Mouse (Mus musculus): ENCODE data around the gene Pde4a.
"Not testable (repeated sequence)": the region's sequence is repeated elsewhere in the genome, so short reads cannot be mapped to it uniquely, and the experiment has no call there.

The Pde4a gene

GRCm38 (mm10) chr9:21245113-21245487, 79.6 kb downstream of the Pde4a start:
- DNase-seq = no peak

- DNase-seq = no peak
Measured at GRCm38 (mm10) chr9:21246342-21246741, 80.8 kb downstream of the Pde4a start.

- DNase-seq = peak; percentile 69 to 85
Measured at GRCm38 (mm10) chr9:21248326-21248725, 82.8 kb downstream of the Pde4a start, which contains the start of gene S1pr5. S1pr5 (minus strand) TSS chr9:21248443.

DNA sequence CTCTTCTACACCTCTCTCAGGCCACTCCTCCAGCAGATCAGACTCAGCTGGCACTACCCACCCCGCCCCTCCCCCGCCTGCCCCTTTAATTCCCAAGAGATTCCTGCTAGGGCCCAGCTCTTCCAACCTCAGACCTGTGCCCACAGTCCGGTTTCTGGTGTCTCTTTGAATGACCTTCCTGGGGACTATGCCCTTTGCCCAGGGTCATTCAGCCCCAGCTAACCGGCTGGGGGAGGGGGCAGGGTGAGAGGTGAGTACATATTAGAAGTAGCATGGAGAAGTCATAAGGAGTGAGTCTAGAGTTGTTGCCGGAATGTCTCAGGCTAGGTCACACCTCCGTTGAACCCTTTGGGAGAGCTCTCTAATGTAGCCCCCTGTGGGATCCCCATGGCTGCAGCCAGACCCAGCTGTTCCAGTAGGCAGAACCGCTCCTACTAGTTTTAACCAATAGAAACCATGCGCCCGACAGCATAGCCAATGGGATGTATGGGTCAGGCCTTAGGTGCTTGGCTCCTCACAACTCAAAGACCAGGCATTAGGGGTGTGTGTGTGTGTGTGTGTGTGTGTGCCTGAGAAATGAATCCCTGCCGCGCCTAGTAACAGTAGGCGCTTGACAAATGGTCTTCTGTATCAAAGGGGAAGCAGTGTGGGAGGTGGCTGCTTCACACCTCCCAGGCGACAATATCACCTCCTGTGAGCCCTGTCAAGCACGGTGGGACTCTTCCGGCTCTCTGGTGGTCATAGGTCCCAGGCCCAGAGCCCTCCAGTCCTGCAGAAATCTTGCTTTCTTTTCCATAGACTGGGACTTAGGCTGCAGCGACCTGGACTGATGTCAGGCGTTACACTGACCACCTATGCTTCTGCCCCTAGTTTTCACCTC, 84.4 kb downstream of the Pde4a start:
- DNase-seq = no peak

- no peak for DNase-seq
Measured at GRCm38 (mm10) chr9:21250509-21250908, 85.0 kb downstream of the Pde4a start.

GRCm38 (mm10) chr9:21251116-21251735, 85.7 kb downstream of the Pde4a start:
- DNase-seq = no peak

DNA sequence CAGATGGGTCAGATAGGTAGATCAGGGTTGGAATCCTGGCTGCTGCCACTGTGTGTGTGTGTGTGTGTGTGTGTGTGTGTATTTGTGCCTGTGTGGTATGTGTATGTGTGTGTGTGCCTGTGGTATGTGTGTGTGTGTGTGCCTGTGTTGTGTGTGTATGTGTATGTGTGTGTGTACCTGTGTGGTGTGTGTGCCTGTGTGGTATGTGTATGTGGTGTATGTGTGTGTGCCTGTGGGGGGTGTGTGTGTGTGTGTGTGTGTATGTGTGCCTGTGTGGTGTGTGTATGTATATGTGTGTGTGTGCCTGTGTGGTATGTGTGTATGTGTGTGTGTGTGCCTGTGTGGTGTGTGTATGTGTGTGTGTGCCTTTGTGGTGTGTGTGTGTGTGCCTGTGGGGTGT, 89.2 kb downstream of the Pde4a start:
- no peak for DNase-seq

GRCm38 (mm10) chr9:21256349-21256748, 90.8 kb downstream of the Pde4a start:
- DNase-seq = not testable (repeated sequence)

- no peak for DNase-seq
Measured at GRCm38 (mm10) chr9:21260491-21261040, 95.1 kb downstream of the Pde4a start.

DNA sequence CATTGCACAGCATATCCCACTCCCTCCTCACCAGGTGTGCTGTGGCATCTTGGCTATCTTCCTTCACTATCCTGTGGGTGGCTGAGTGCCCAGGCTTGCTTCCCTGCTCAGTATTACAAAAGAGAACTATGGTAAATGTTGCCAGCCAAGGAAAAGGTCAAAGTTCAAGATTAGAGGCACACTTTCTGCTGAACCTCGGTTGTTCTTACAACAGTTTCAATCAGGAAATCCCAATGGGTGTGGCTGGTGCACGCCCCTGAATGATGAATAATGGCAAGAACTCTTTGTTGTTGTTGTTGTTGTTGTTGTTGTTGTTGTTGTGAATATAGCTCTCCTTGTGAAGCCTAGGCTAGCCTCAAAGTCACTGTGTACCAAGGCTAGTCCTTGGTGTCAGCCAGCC, 96.3 kb downstream of the Pde4a start:
- DNase-seq = no peak

Measured in kidney, postnatal 36 days (tissue).